Mouse (Mus musculus) liver, adult 2 months (tissue): Measurements from ENCODE around the gene Aaed1. TPM values are rescaled to one million over a fixed set of nuclear protein-coding genes. Genes with fewer than 3 reads are reported as not detected.

ENCODE experiments used
- DNase-seq: peaks from one replicate; pipeline ENCODE4 v3.0.0-alpha.2; 2011; ENCODE audit warnings: low read depth, low spot score; ENCODE audit errors: extremely low read depth
- H3K27ac ChIP-seq: fragments of 200-500 bp; replicated peaks from 2 replicates; pipeline ENCODE4 v1.5.1; 2012; ENCODE audit warnings: low read depth, mild to moderate bottlenecking, control low read depth, inconsistent platforms, low read length; ENCODE audit not compliant: insufficient read depth
- H3K27me3 ChIP-seq: fragments of 200-500 bp; 2 replicates; pipeline ENCODE4 v1.6.1; 2012; ENCODE audit warnings: mild to moderate bottlenecking, moderate library complexity, low read length, inconsistent platforms; ENCODE audit not compliant: control insufficient read depth, insufficient read depth
- H3K36me3 ChIP-seq: fragments of 200-500 bp; 2 replicates; pipeline ENCODE4 v1.6.1; 2012; ENCODE audit warnings: low read length, inconsistent platforms; ENCODE audit not compliant: control insufficient read depth, insufficient read depth
- H3K4me1 ChIP-seq: fragments of 200-500 bp; 2 replicates; pipeline ENCODE4 v1.6.1; 2011; ENCODE audit warnings: low read length; ENCODE audit not compliant: control insufficient read depth, insufficient read depth
- H3K4me3 ChIP-seq: fragments of 200-500 bp; 2 replicates; pipeline ENCODE4 v1.5.1; 2011; ENCODE audit warnings: low read depth, mild to moderate bottlenecking, control low read depth, low read length, moderate library complexity; ENCODE audit not compliant: insufficient read depth
- H3K79me2 ChIP-seq: fragments of 200-500 bp; 2 replicates; pipeline ENCODE4 v1.6.1; 2012; ENCODE audit warnings: inconsistent platforms, mild to moderate bottlenecking, low read length, moderate library complexity; ENCODE audit not compliant: control insufficient read depth, insufficient read depth
- H3K9ac ChIP-seq: fragments of 200-500 bp; 2 replicates; pipeline ENCODE4 v1.6.1; 2012; ENCODE audit warnings: low read depth, mild to moderate bottlenecking, control low read depth, inconsistent platforms, low read length
- CTCF ChIP-seq: fragments of 200-500 bp; IDR thresholded peaks from 2 replicates; pipeline ENCODE4 v1.5.1; 2011; ENCODE audit warnings: low read depth, low read length, control low read depth
- POLR2A ChIP-seq: fragments of 200-500 bp; IDR thresholded peaks from 2 replicates; pipeline ENCODE4 v1.6.1; 2011; ENCODE audit warnings: low read length, control low read depth; ENCODE audit not compliant: insufficient read depth; ENCODE audit errors: extremely low read depth
- WGBS: fragments of 180-500 bp; shearing (Covaris S2); methylation state at CpG from one replicate; pipeline ENCODE4 v1.1.7; 2018; 5-methylcytosine and 5-hydroxymethylcytosine counted together
- polyA plus RNA-seq: library from polyadenylated mRNA; depleted of rRNA; stranded (reverse); fragments of >200 nt; gene quantifications from 2 replicates; pipeline ENCODE4 v1.2.3, GENCODE M21; 2012
- total RNA-seq: library from RNA; depleted of rRNA; stranded (reverse); fragments of >200 nt; gene quantifications from 2 replicates; pipeline ENCODE4 v1.2.3, GENCODE M21; 2014

Aaed1 gene
- total and polyA plus RNA-seq, 2 experiments, result 20.8 to 83.4 TPM

- no peak for TF ChIP-seq POLR2A
- peak; percentile 75 for TF ChIP-seq CTCF
- Histone ChIP-seq H3K27ac (no peak overlapping the region), H3K36me3 (peaks cover 32% of the 10 kb centered on the region), H3K79me2 (peaks cover 12% of the 10 kb centered on the region; the same call in 1 of the 2 replicates), H3K4me3 (no peak overlapping the region), H3K4me1 (peaks cover 7% of the 10 kb centered on the region), H3K27me3 (no peaks in the 10 kb centered on the region), H3K9ac (no peak overlapping the region)
- peak; percentile 53 for DNase-seq
- 78% methylated on average over 3 of the region's 3 CpGs for WGBS
Measured at GRCm38 (mm10) chr13:64306078-64306477, 6.4 kb downstream of the Aaed1 start.

- H3K27me3 ChIP-seq, result no peaks in the 10 kb centered on the region
- no peak for TF ChIP-seq POLR2A
- TF ChIP-seq CTCF, result no peak
- WGBS, result 100% methylated on average over 1 of the region's 1 CpGs
- H3K36me3 ChIP-seq, result peaks cover 37% of the 10 kb centered on the region
- H3K27ac ChIP-seq, result no peak overlapping the region
- H3K79me2 ChIP-seq, result no peaks in the 10 kb centered on the region; the same call in 1 of the 2 replicates
- DNase-seq, result no peak
- H3K4me3 ChIP-seq, result no peak overlapping the region
- H3K4me1 ChIP-seq, result no peaks in the 10 kb centered on the region
- no peak overlapping the region for H3K9ac ChIP-seq
Measured at GRCm38 (mm10) chr13:64299069-64299468, 13.4 kb downstream of the Aaed1 start.

GRCm38 (mm10) chr13:64286791-64287190 is 25.7 kb downstream of the Aaed1 start:
- Histone ChIP-seq H3K4me1 (peaks cover 5% of the 10 kb centered on the region; the same call in 1 of the 2 replicates), H3K27me3 (no peaks in the 10 kb centered on the region), H3K9ac (no peak overlapping the region), H3K4me3 (no peak overlapping the region), H3K79me2 (no peaks in the 10 kb centered on the region), H3K36me3 (peaks cover 12% of the 10 kb centered on the region), H3K27ac (no peak overlapping the region)
- TF ChIP-seq CTCF (no peak), POLR2A (no peak)
- 31% methylated on average over 4 of the region's 4 CpGs for WGBS
- peak; percentile 71 for DNase-seq

- no peak for DNase-seq
- Histone ChIP-seq H3K4me1 (peaks cover 5% of the 10 kb centered on the region; the same call in 1 of the 2 replicates), H3K27ac (no peak overlapping the region), H3K36me3 (peaks cover 8% of the 10 kb centered on the region), H3K9ac (no peak overlapping the region), H3K4me3 (no peak overlapping the region), H3K79me2 (no peaks in the 10 kb centered on the region), H3K27me3 (no peaks in the 10 kb centered on the region)
- no peak for TF ChIP-seq CTCF
- WGBS, result 86% methylated on average over 4 of the region's 4 CpGs
Measured at GRCm38 (mm10) chr13:64286321-64286720, 26.2 kb downstream of the Aaed1 start.

- DNase-seq, result no peak
- 100% methylated on average over 2 of the region's 2 CpGs for WGBS
- H3K79me2 ChIP-seq, result no peaks in the 10 kb centered on the region
- H3K27ac ChIP-seq, result no peak overlapping the region
- no peak for TF ChIP-seq POLR2A
- no peak for TF ChIP-seq CTCF
- H3K27me3 ChIP-seq, result no peaks in the 10 kb centered on the region
- H3K4me1 ChIP-seq, result peaks cover 5% of the 10 kb centered on the region; the same call in 1 of the 2 replicates
- peaks cover 4% of the 10 kb centered on the region for H3K36me3 ChIP-seq
- no peak overlapping the region for H3K4me3 ChIP-seq
- no peak overlapping the region for H3K9ac ChIP-seq
Measured at GRCm38 (mm10) chr13:64284676-64285075, 27.8 kb downstream of the Aaed1 start.

GRCm38 (mm10) chr13:64280940-64281339 is 31.6 kb downstream of the Aaed1 start:
- no peak overlapping the region for H3K27ac ChIP-seq
- no peaks in the 10 kb centered on the region for H3K79me2 ChIP-seq
- WGBS, result 83% methylated on average over 5 of the region's 5 CpGs
- DNase-seq, result no peak
- H3K4me1 ChIP-seq, result no peaks in the 10 kb centered on the region
- no peaks in the 10 kb centered on the region for H3K27me3 ChIP-seq
- TF ChIP-seq CTCF (no peak), POLR2A (no peak)
- H3K36me3 ChIP-seq, result no peaks in the 10 kb centered on the region
- H3K9ac ChIP-seq, result no peak overlapping the region
- H3K4me3 ChIP-seq, result no peak overlapping the region
